8 mouse cellular contexts compared by ENCODE assay signal in the genomic region with DNA sequence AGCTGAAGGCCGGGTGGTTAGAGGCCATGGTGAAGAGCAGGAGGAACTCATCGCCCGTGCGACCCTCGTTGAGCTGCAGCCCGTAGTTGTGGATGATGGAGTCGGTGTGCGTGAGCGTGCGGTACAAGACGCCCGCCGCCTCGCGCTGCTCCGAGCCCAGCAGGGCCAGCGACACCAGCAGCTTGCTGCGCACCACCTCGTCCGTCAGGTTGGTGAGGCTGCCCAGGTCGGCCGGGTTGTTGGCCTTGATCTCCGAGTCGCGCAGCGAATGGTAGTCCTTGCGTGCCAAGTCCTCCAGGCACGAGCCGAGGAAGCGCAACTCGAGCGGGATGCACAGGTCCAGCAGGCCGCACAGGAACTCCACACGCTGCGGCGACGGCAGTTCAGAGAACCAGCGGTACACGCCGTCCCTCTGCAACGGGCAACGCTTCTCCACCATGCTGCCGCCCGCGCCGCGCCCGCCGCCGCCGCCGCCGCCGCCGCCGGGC. TPM values are rescaled to one million over a fixed set of nuclear protein-coding genes. Genes with fewer than 3 reads are reported as not detected.
DNase-seq lines count a peak whose midpoint lies in the region; ATAC-seq and TF ChIP-seq lines count a peak whose summit lies in the region.

No protein-coding gene starts in this region.

- no peak overlapping the region for H3K27ac ChIP-seq in bone marrow, adult 2 months (ENCODE audit: control insufficient read depth, insufficient read depth, low read depth, low read length, poor library complexity)
- no peak overlapping the region for H3K27ac ChIP-seq in hindbrain, embryonic 11.5 days (ENCODE audit: low read depth, low read length)
- H3K27ac ChIP-seq in liver, embryonic 12.5 days, result no peak overlapping the region
- H3K27ac ChIP-seq in olfactory bulb, adult 2 months (ENCODE audit: insufficient read depth, low read depth, low read length), result peak overlapping the region; percentile 78

- H3K9ac ChIP-seq in hindbrain, embryonic 11.5 days (ENCODE audit: low read depth, low read length), result peak overlapping the region; percentile 88
- H3K9ac ChIP-seq in liver, embryonic 12.5 days, result peak overlapping the region; percentile 48

- ATAC-seq in hindbrain, embryonic 11.5 days (ENCODE audit: low FRiP score), result no peak
- no peak for ATAC-seq in liver, embryonic 12.5 days

- H3K4me2 ChIP-seq in hindbrain, embryonic 11.5 days (replicated peaks; ENCODE audit: low read depth, low read length), result peak overlapping the region; percentile 89
- peak overlapping the region; percentile 67 for H3K4me2 ChIP-seq in liver, embryonic 12.5 days

- TF ChIP-seq CTCF in bone marrow, adult 2 months (IDR thresholded peaks at IDR 0.05; ENCODE audit: control insufficient read depth, insufficient read depth, low read length), result no peak
- no peak for TF ChIP-seq CTCF in olfactory bulb, adult 2 months (IDR thresholded peaks at IDR 0.05; ENCODE audit: insufficient read depth, low read depth, low read length)

- peak overlapping the region; percentile 10 for H3K4me3 ChIP-seq in bone marrow, adult 2 months (replicated peaks; ENCODE audit: control insufficient read depth, low read depth, low read length)
- H3K4me3 ChIP-seq in hindbrain, embryonic 11.5 days (ENCODE audit: low read depth, low read length), result peak overlapping the region; percentile 83
- peak overlapping the region; percentile 57 for H3K4me3 ChIP-seq in liver, embryonic 12.5 days
- peak overlapping the region; percentile 79 for H3K4me3 ChIP-seq in olfactory bulb, adult 2 months (ENCODE audit: insufficient read depth, low read depth, low read length)

- TF ChIP-seq POLR2A in bone marrow, adult 2 months (IDR thresholded peaks at IDR 0.05; ENCODE audit: borderline replicate concordance, control insufficient read depth, low read depth, low read length), result no peak
- TF ChIP-seq POLR2A in olfactory bulb, adult 2 months (IDR thresholded peaks at IDR 0.05; ENCODE audit: insufficient read depth, low read depth, low read length), result no peak

- peak; percentile 47 to 63 for DNase-seq in layer of hippocampus, postnatal 14 days (ENCODE audit: low spot score in 2 of 2)
- DNase-seq in layer of hippocampus, adult 11-12 months (ENCODE audit: low spot score), result no peak
- peak; percentile 13 for DNase-seq in fat pad, adult 2 months (ENCODE audit: extremely low read depth, low read depth, low spot score)
- DNase-seq in hindbrain, embryonic 11.5 days (ENCODE audit: low spot score), result peak; percentile 71
- no peak for DNase-seq in spleen, adult 18-20 months

- 10% methylated on average over 56 of the region's 56 CpGs for WGBS in bone marrow, adult 2 months
- under 1% methylated on average over 42 of the region's 56 CpGs for WGBS in hindbrain, embryonic 11.5 days
- 1% methylated on average over 56 of the region's 56 CpGs for WGBS in liver, embryonic 12.5 days (ENCODE audit: insufficient replicate concordance)
- 8% methylated on average over 56 of the region's 56 CpGs for WGBS in olfactory bulb, adult 2 months

- H3K9me3 ChIP-seq in hindbrain, embryonic 11.5 days (ENCODE audit: control insufficient read depth, low read length), result no peaks in the 10 kb centered on the region
- H3K9me3 ChIP-seq in liver, embryonic 12.5 days (replicated peaks), result no peaks in the 10 kb centered on the region

- no peaks in the 10 kb centered on the region for H3K4me1 ChIP-seq in bone marrow, adult 2 months (ENCODE audit: control insufficient read depth, insufficient read depth, low read length)
- peaks cover 30% of the 10 kb centered on the region for H3K4me1 ChIP-seq in hindbrain, embryonic 11.5 days (replicated peaks; ENCODE audit: control insufficient read depth, insufficient read depth, low read length)
- peaks cover 28% of the 10 kb centered on the region for H3K4me1 ChIP-seq in liver, embryonic 12.5 days
- H3K4me1 ChIP-seq in olfactory bulb, adult 2 months (ENCODE audit: control insufficient read depth, insufficient read depth, low read length), result peaks cover 51% of the 10 kb centered on the region

- no peaks in the 10 kb centered on the region for H3K27me3 ChIP-seq in hindbrain, embryonic 11.5 days (ENCODE audit: control insufficient read depth, insufficient read depth, low read length)
- peaks cover 84% of the 10 kb centered on the region for H3K27me3 ChIP-seq in liver, embryonic 12.5 days (replicated peaks)

- H3K36me3 ChIP-seq in hindbrain, embryonic 11.5 days (ENCODE audit: control insufficient read depth, insufficient read depth, low read length), result no peaks in the 10 kb centered on the region
- H3K36me3 ChIP-seq in liver, embryonic 12.5 days, result no peaks in the 10 kb centered on the region

RNA-seq across cellular contexts. Expression of gene Zcchc14, which starts 0.8 kb away (rescaled TPM):
- total RNA-seq in layer of hippocampus, postnatal 14 days (2021), result 10 to 100 TPM; 78.1 to 83.0 TPM
- polyA plus RNA-seq in bone marrow, adult 2 months (2011; ENCODE audit: insufficient read depth, insufficient read length, low replicate concordance, missing spikeins), result 2.9 and 4.9 TPM in 2 replicates
- 25.8 and 30.4 TPM in 2 replicates for polyA plus RNA-seq in hindbrain, embryonic 11.5 days (2014; fragmentation: Nextera tagmentation; extraction: Ambion mirVana)
- 2.8 and 2.9 TPM in 2 replicates for polyA plus RNA-seq in liver, embryonic 12.5 days (2016; fragmentation: Nextera tagmentation; extraction: Ambion mirVana)
- not detected in 2 replicates for polyA plus RNA-seq in olfactory bulb, adult 2 months (2012; ENCODE audit: insufficient read depth, insufficient read length, low replicate concordance, missing spikeins)

Comparison
In these comparisons a context has a peak if more than half of its experiments do, and no peak if none do; other contexts are left out.
1. DNase-seq: peak in layer of hippocampus, postnatal 14 days (2 of 2), fat pad, adult 2 months (single experiment) and hindbrain, embryonic 11.5 days (single experiment); none in layer of hippocampus, adult 11-12 months (single experiment) and spleen, adult 18-20 months (0 of 2).
2. H3K4me3 ChIP-seq: peak in every context shown above with its lines; median percentile 83 in hindbrain, embryonic 11.5 days; 79 in olfactory bulb, adult 2 months; 57 in liver, embryonic 12.5 days; 10 in bone marrow, adult 2 months.